Mouse (Mus musculus): Measurements from ENCODE around the gene Khnyn.

DNA sequence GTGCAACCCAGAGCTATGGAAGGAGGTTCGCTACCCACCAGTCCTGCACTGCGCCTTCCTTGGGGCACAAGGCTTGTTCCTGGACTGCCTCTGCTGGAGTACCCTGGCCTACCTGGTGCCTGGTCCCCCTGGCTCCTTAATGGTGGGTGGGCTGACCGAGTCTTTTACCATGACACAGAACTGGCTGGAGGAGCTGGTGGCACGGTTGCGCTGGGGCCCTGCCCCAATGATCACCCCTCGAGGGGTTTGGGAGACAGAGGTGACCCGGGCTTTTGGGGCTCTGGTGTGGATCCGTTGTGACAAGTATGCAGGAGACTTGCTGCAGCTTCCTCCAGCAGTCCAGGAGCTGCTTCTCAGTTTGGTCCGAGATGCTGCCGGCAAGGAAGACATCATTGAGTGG lies 21.8 kb upstream of the Khnyn start:
- TF ChIP-seq GATA1 (IDR thresholded peaks at IDR 0.05; ENCODE audit: borderline replicate concordance, low read length) (no peak), FLI1 (IDR thresholded peaks at IDR 0.05; ENCODE audit: low read length) (no peak)

Measured in megakaryocyte, embryonic 14.5 days (primary cell).